Mouse (Mus musculus) thymus, adult 2 months (tissue): Measurements from ENCODE around the gene Uhrf1bp1l. TPM values are rescaled to one million over a fixed set of nuclear protein-coding genes. Genes with fewer than 3 reads are reported as not detected.

ENCODE experiments used
- DNase-seq: peaks from one replicate; pipeline ENCODE4 v3.0.0; 2021
- H3K27ac ChIP-seq: fragments of 200-500 bp; 2 replicates; pipeline ENCODE4 v1.5.1; 2012; ENCODE audit warnings: low read length, control low read depth; ENCODE audit not compliant: control insufficient read depth, insufficient read depth
- H3K27me3 ChIP-seq: fragments of 200-500 bp; 2 replicates; pipeline ENCODE4 v1.6.1; 2012; ENCODE audit warnings: mild to moderate bottlenecking, low read length, moderate library complexity, mixed read lengths; ENCODE audit not compliant: control insufficient read depth, insufficient read depth
- H3K36me3 ChIP-seq: fragments of 200-500 bp; 2 replicates; pipeline ENCODE4 v1.6.1; 2012; ENCODE audit warnings: mild to moderate bottlenecking, low read length, moderate library complexity; ENCODE audit not compliant: control insufficient read depth, insufficient read depth
- H3K4me1 ChIP-seq: fragments of 200-500 bp; replicated peaks from 2 replicates; pipeline ENCODE4 v1.6.1; 2012; ENCODE audit warnings: low read length; ENCODE audit not compliant: control insufficient read depth, insufficient read depth
- H3K4me3 ChIP-seq: fragments of 200-500 bp; 2 replicates; pipeline ENCODE4 v1.5.1; 2012; ENCODE audit warnings: mild to moderate bottlenecking, low read length, control low read depth, moderate library complexity; ENCODE audit not compliant: control insufficient read depth, insufficient read depth
- CTCF ChIP-seq: fragments of 200-500 bp; IDR thresholded peaks from 2 replicates; pipeline ENCODE4 v1.5.1; 2012; ENCODE audit warnings: mild to moderate bottlenecking, control low read depth, low read length, moderate library complexity, borderline replicate concordance; ENCODE audit not compliant: control insufficient read depth, poor library complexity, insufficient read depth; ENCODE audit errors: extremely low read depth
- POLR2A ChIP-seq: fragments of 200-500 bp; IDR thresholded peaks from 2 replicates; pipeline ENCODE4 v1.6.1; 2012; ENCODE audit warnings: mild to moderate bottlenecking, low read length, control low read depth, moderate library complexity; ENCODE audit not compliant: control insufficient read depth, poor library complexity, insufficient read depth; ENCODE audit errors: extremely low read depth
- WGBS: fragments of 180-500 bp; shearing (Covaris S2); methylation state at CpG from one replicate; pipeline ENCODE4 v1.1.7; 2018; 5-methylcytosine and 5-hydroxymethylcytosine counted together
- polyA plus RNA-seq: library from polyadenylated mRNA; depleted of rRNA; stranded (reverse); fragments of >200 nt; gene quantifications from 2 replicates; pipeline ENCODE4 v1.2.3, GENCODE M21; 2012

Gene Uhrf1bp1l
- polyA plus RNA-seq, 1 experiment = 20.7 TPM

DNA sequence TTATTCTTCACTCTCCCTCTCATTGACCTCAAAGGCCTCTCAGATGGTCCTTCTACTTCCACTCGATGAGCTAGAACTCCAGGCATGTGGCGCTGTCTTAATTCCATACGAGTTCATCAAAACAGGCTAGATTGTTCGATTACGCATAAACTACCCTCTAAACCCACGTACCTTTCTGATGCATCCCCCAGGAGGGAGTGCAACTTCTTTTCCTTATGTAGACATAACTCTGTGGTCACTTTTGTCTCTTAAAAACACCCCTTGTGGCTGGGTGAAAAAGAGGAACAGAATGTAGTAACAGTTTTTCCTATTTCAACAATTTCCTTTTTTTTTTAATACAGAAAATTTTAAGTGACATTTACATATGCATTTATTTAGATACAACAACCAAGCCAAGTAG is 3.8 kb upstream of the Uhrf1bp1l start:
- no peak overlapping the region for H3K4me3 ChIP-seq

DNA sequence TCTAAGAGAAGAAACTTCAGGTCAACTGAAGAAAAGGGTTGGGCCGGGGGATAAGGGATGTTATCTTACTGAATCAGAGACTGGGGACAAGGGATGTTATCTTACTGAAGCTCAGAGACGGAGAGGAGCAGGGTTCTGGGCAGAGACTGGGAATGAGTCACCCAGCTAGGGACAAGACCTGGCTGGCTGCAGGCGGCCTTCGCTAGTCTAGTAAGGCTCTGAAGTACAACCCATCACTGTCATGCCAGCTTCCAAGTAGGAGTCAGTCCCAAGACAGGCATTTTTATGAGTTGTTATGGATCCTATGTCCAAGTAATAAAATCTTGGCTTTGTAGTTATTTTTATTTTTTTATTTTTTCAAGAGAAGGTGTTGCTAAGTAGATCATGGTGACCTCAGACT is 1.5 kb upstream of the Uhrf1bp1l start:
- Histone ChIP-seq H3K4me3 (no peak overlapping the region), H3K27ac (no peak overlapping the region), H3K27me3 (no peaks in the 10 kb centered on the region), H3K36me3 (no peaks in the 10 kb centered on the region), H3K4me1 (peaks cover 7% of the 10 kb centered on the region)
- WGBS = 97% methylated on average over 4 of the region's 4 CpGs
- DNase-seq = no peak
- TF ChIP-seq POLR2A (no peak), CTCF (no peak)

More for the DNA sequence above, 3.8 kb upstream of the Uhrf1bp1l start:
- Histone ChIP-seq H3K27me3 (no peaks in the 10 kb centered on the region), H3K36me3 (no peaks in the 10 kb centered on the region), H3K4me1 (no peaks in the 10 kb centered on the region), H3K27ac (no peak overlapping the region)
- no peak for DNase-seq
- TF ChIP-seq CTCF (no peak), POLR2A (no peak)
- 16% methylated on average over 6 of the region's 6 CpGs for WGBS

DNA sequence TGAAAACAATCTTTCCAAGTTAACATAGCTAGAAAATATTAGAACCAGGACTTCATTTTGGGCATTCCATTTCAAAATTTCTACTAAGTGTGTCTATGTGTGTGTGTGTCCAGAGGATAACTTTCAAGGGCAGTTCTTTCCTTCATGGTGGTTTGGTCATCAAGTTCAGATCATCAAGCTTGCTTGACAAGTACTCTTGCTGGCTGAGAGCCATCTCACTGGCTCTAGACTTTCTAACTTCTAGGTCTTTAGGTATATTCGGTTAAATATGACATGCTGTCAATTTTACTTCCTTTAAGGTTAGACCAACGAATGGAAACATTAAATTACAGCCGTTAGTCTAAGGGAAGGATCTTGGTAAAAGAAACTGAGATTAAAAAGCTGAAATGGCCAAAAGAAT is 450 bp upstream of the Uhrf1bp1l start:
- TF ChIP-seq CTCF = no peak
- TF ChIP-seq POLR2A = no peak
- no peak for DNase-seq
- 1% methylated on average over 3 of the region's 3 CpGs for WGBS

DNA sequence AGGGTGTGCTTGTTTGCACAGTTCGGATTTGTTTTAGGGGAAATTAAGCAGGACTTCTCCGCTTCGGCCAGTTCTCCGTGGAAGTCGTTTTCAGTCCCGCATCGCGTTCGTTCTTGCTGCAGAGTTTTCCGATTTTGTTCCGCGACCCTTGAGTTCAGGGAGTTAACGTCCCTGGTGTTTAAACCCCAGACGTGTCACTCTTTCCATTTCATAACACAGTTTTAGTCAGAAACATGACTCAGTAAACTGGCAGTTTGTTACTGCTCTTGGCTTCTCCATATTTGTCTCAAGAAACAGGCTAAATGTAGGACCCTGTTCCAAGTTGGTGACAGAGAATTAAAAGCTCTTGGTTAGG is 852 bp downstream of the Uhrf1bp1l start:
- peak overlapping the region; percentile 77 for H3K4me3 ChIP-seq
- TF ChIP-seq CTCF = no peak
- TF ChIP-seq POLR2A = no peak
- peak overlapping the region; percentile 38; the same call in 1 of the 2 replicates for H3K27ac ChIP-seq
- no peaks in the 10 kb centered on the region for H3K27me3 ChIP-seq
- no peak for DNase-seq
- WGBS = under 1% methylated on average over 14 of the region's 14 CpGs
- peaks cover 9% of the 10 kb centered on the region for H3K4me1 ChIP-seq
- H3K36me3 ChIP-seq = no peaks in the 10 kb centered on the region

More for the DNA sequence above, 450 bp upstream of the Uhrf1bp1l start:
- Histone ChIP-seq H3K4me1 (peaks cover 9% of the 10 kb centered on the region), H3K27me3 (no peaks in the 10 kb centered on the region), H3K27ac (no peak overlapping the region), H3K36me3 (no peaks in the 10 kb centered on the region), H3K4me3 (no peak overlapping the region)

DNA sequence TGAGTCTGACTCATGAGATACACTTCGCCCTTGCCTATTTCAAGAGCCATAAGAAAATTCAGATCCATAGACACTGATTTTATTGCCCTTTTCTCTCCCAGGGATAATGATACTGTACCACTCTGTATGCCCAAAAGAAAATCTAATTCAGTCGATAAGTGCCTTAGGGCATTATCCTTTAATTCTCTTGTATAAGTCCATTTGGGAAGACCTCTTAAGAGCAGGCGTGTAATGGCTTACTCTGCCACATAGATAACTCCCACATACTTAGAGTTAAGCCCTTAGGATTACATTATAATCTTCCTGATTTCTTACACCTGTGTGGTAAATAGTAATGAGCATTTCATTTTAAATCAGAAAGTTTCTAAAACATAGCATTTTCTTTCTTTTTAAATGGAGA is 1.8 kb downstream of the Uhrf1bp1l start:
- no peak overlapping the region for H3K4me3 ChIP-seq
- DNase-seq = no peak

DNA sequence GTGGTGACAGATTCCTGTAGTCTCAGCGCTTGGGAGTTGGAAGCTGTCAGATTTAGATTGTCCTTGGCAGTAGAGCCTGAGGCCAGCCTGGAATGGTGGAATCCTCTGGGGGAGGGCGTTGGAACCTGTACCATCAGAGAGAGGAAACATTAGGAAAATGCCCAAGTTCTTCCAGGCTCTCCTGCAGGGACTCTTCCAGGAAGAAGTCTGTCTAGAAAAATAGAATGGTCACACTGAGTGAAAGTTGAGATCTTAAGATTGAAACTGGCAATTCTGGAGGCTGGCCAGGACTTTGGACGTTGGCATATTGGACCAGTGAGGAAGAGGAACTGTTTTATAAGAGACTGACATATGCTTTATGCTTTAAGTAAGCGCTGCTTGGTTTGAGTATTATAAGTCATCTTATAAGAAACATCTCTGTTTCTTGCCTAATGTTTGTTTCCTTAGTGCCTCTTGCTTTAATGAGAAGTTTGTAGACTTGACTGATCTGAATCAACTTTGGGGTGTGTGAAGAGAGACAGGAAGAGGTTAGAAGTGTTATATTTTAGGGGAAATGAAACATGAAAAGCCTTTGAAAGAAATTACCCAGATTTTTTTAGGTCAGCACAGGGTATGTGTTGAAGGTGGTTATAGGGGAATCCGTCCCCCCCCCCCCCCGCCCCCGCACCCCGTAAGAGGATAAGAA is 2.6 kb downstream of the Uhrf1bp1l start:
- Histone ChIP-seq H3K4me1 (peaks cover 9% of the 10 kb centered on the region), H3K27ac (no peak overlapping the region), H3K36me3 (no peaks in the 10 kb centered on the region), H3K4me3 (no peak overlapping the region), H3K27me3 (no peaks in the 10 kb centered on the region)
- 36% methylated on average over 8 of the region's 8 CpGs for WGBS
- no peak for DNase-seq
- TF ChIP-seq POLR2A (no peak), CTCF (no peak)

More for the DNA sequence above, 1.8 kb downstream of the Uhrf1bp1l start:
- 97% methylated on average over 3 of the region's 3 CpGs for WGBS
- peaks cover 9% of the 10 kb centered on the region for H3K4me1 ChIP-seq
- no peak for TF ChIP-seq POLR2A
- no peaks in the 10 kb centered on the region for H3K36me3 ChIP-seq
- no peak overlapping the region for H3K27ac ChIP-seq
- H3K27me3 ChIP-seq = no peaks in the 10 kb centered on the region

DNA sequence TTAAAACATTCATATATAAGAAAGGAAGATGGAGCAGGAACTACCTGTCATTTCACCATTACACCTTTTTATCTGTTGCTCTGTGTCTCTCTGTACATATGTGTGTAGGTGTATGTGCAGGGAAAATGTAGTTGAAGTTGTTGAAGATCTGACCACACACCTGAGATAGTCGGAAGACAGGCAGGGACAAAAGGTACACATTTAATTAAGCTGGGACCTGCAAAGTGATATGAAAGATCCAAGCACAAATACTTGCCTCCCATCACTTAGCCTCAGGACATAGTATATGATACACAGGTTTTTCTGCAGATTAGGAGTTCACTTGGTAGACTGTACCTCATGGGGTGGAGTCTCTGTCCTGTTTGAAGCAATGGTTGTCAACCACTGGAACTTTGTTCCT is 3.1 kb downstream of the Uhrf1bp1l start:
- no peaks in the 10 kb centered on the region for H3K36me3 ChIP-seq
- no peak for TF ChIP-seq CTCF
- no peak for TF ChIP-seq POLR2A
- WGBS = 68% methylated on average over 1 of the region's 1 CpGs
- H3K27me3 ChIP-seq = no peaks in the 10 kb centered on the region
- DNase-seq = no peak
- peaks cover 9% of the 10 kb centered on the region for H3K4me1 ChIP-seq
- no peak overlapping the region for H3K4me3 ChIP-seq
- H3K27ac ChIP-seq = no peak overlapping the region
